Mouse (Mus musculus) small intestine, adult 2 months (tissue): ENCODE results near the gene Higd1b. TPM values are rescaled to one million over a fixed set of nuclear protein-coding genes. Genes with fewer than 3 reads are reported as not detected.

Experiments used
- H3K27ac ChIP-seq: fragments of 200-500 bp; 2 replicates; pipeline ENCODE4 v1.5.1; 2012; ENCODE audit warnings: low read depth, low read length, control low read depth, inconsistent platforms; ENCODE audit not compliant: insufficient read depth
- H3K27me3 ChIP-seq: fragments of 200-500 bp; 2 replicates; pipeline ENCODE4 v1.6.1; 2012; ENCODE audit warnings: mild to moderate bottlenecking, moderate library complexity, low read length, inconsistent platforms; ENCODE audit not compliant: control insufficient read depth, insufficient read depth
- H3K36me3 ChIP-seq: fragments of 200-500 bp; 2 replicates; pipeline ENCODE4 v1.6.1; 2012; ENCODE audit warnings: mild to moderate bottlenecking, low read length, control low read depth, inconsistent platforms; ENCODE audit not compliant: control insufficient read depth, insufficient read depth
- H3K4me1 ChIP-seq: fragments of 200-500 bp; 2 replicates; pipeline ENCODE4 v1.6.1; 2012; ENCODE audit warnings: low read length, inconsistent platforms, mixed read lengths; ENCODE audit not compliant: control insufficient read depth, insufficient read depth, insufficient read length
- H3K4me3 ChIP-seq: fragments of 200-500 bp; 2 replicates; pipeline ENCODE4 v1.5.1; 2012; ENCODE audit warnings: low read depth, mild to moderate bottlenecking, control low read depth, inconsistent platforms, low read length, moderate library complexity
- CTCF ChIP-seq: fragments of 200-500 bp; IDR thresholded peaks from 2 replicates; pipeline ENCODE4 v1.5.1; 2012; ENCODE audit warnings: low read depth, mild to moderate bottlenecking, control low read depth, inconsistent platforms, low read length, moderate library complexity, mixed read lengths; ENCODE audit not compliant: insufficient replicate concordance, insufficient read length; ENCODE audit errors: extremely low read depth
- POLR2A ChIP-seq: fragments of 200-500 bp; IDR thresholded peaks from 2 replicates; pipeline ENCODE4 v1.6.1; 2012; ENCODE audit warnings: low read depth, mild to moderate bottlenecking, control low read depth, inconsistent platforms, low read length, moderate library complexity
- WGBS: fragments of 180-500 bp; shearing (Covaris S2); methylation state at CpG from one replicate; pipeline ENCODE4 v1.1.7; 2018; 5-methylcytosine and 5-hydroxymethylcytosine counted together
- polyA plus RNA-seq: library from polyadenylated mRNA; depleted of rRNA; stranded (reverse); fragments of >200 nt; gene quantifications from 2 replicates; pipeline ENCODE4 v1.2.3, GENCODE M21; 2012

The Higd1b gene
- polyA plus RNA-seq, 1 experiment = not detected

DNA sequence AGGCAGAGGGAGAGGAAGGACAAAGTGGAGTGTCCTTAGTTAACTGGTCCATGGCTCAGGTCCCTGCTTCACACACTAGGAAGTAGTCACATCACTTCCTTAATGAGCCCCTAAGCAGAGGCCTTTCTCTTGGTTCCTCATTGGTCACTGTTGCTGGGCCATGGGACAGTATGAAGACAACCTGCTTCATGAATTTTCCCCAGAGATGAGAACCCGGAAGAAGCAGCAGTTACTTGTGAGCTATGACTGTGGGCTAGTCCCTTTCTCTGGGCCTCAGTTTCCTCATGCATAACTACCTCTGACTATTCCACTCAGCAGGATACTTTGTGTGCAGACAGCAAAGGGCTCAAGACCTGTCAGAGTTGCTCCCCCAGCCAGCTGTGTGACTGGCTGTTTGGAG is 1.7 kb downstream of the Higd1b start:
- WGBS = 89% methylated on average over 1 of the region's 1 CpGs
- Histone ChIP-seq H3K4me1 (no peaks in the 10 kb centered on the region), H3K4me3 (no peak overlapping the region), H3K27ac (no peak overlapping the region), H3K36me3 (peaks cover 38% of the 10 kb centered on the region), H3K27me3 (no peaks in the 10 kb centered on the region)
- TF ChIP-seq POLR2A (no peak), CTCF (no peak)

- Histone ChIP-seq H3K36me3 (peaks cover 43% of the 10 kb centered on the region), H3K4me1 (no peaks in the 10 kb centered on the region), H3K27me3 (no peaks in the 10 kb centered on the region), H3K4me3 (no peak overlapping the region), H3K27ac (no peak overlapping the region)
- TF ChIP-seq CTCF (no peak), POLR2A (no peak)
- 94% methylated on average over 2 of the region's 2 CpGs for WGBS
These were observed 2.5 kb downstream of the Higd1b start for GRCm38 (mm10) chr11:102838126-102838525.

GRCm38 (mm10) chr11:102838616-102839150 is 3.0 kb downstream of the Higd1b start:
- Histone ChIP-seq H3K4me3 (no peak overlapping the region), H3K27ac (no peak overlapping the region)

DNA sequence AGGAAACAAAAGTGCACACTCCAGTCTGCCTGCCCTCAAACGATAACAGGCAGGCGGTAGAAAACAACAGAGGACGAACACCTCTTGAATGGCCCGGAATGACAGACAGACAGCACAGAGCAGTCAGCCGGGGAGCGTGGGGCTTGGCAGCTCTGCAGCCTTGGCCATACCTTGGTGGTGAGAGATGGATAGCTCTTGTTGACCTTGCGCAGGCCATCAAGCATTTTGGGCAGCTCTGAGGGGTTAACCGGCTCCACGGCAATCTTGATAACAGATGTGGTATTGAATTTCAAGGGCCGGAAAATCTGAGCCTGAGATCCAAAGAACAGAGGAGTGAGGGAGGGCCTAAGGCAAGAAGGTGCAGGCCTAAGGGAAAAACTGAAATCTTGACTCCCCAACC is 10.3 kb downstream of the Higd1b start:
- Histone ChIP-seq H3K4me3 (no peak overlapping the region), H3K36me3 (peaks cover 70% of the 10 kb centered on the region), H3K4me1 (no peaks in the 10 kb centered on the region), H3K27me3 (no peaks in the 10 kb centered on the region), H3K27ac (no peak overlapping the region)
- WGBS = 89% methylated on average over 10 of the region's 10 CpGs
- TF ChIP-seq POLR2A = no peak
- no peak for TF ChIP-seq CTCF

More at GRCm38 (mm10) chr11:102838616-102839150, 3.0 kb downstream of the Higd1b start:
- 83% methylated on average over 9 of the region's 9 CpGs for WGBS
- Histone ChIP-seq H3K36me3 (peaks cover 48% of the 10 kb centered on the region), H3K4me1 (no peaks in the 10 kb centered on the region), H3K27me3 (no peaks in the 10 kb centered on the region)
- no peak for TF ChIP-seq CTCF
- no peak for TF ChIP-seq POLR2A

GRCm38 (mm10) chr11:102851883-102852282 is 16.2 kb downstream of the Higd1b start:
- TF ChIP-seq POLR2A = no peak
- TF ChIP-seq CTCF = peak; percentile 53; the same call in 1 of the 2 replicates
- H3K4me1 ChIP-seq = no peaks in the 10 kb centered on the region
- H3K4me3 ChIP-seq = no peak overlapping the region
- H3K27ac ChIP-seq = no peak overlapping the region
- 71% methylated on average over 5 of the region's 5 CpGs for WGBS
- H3K27me3 ChIP-seq = no peaks in the 10 kb centered on the region
- peaks cover 48% of the 10 kb centered on the region for H3K36me3 ChIP-seq

DNA sequence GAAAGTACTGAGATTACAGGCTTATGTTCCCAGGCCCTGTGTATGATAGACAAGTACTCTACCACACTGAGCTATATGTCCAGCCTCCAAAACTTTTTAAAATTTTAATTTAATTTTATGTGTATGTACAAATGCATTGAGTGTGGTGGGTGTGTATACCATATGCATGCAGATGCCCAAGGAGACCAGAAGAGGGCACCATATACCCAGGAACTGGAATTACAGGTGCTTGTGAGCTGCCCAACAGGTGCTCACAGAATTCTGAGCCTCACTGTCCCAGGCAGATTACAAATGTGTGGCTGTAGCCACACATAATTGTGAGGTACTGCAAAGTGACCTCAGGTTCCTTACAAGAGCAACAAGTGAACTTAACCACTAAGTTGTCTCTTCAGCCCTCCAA is 18.1 kb downstream of the Higd1b start:
- Histone ChIP-seq H3K4me1 (no peaks in the 10 kb centered on the region), H3K4me3 (no peak overlapping the region), H3K27ac (no peak overlapping the region), H3K27me3 (no peaks in the 10 kb centered on the region), H3K36me3 (peaks cover 41% of the 10 kb centered on the region)
- TF ChIP-seq CTCF = peak; percentile 13; the same call in 1 of the 2 replicates
- no peak for TF ChIP-seq POLR2A

- H3K36me3 ChIP-seq = peaks cover 46% of the 10 kb centered on the region
- 92% methylated on average over 6 of the region's 6 CpGs for WGBS
- no peak overlapping the region for H3K27ac ChIP-seq
- no peak overlapping the region for H3K4me3 ChIP-seq
- H3K27me3 ChIP-seq = no peaks in the 10 kb centered on the region
- no peaks in the 10 kb centered on the region for H3K4me1 ChIP-seq
- no peak for TF ChIP-seq CTCF
- TF ChIP-seq POLR2A = no peak
These were observed 20.3 kb downstream of the Higd1b start for GRCm38 (mm10) chr11:102855941-102856340.

DNA sequence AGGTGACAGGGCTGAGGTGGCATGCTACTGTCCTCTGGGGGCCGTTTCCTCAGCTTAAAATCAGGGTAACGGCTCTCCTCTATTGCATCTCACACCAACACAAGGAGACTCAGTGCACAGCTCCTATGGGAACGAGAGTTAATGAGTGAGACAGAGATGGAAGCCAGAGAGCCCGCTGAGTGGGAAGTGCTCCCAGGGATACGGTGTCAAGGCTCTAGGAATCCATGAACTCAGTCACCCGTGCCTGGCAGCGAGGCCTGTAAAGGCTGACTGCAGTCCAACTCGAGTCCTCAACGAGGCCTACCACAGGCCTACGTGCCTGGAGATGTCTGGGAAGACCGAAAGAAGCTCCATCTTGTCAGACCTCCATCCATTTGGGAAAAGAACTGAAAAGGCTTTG is 23.3 kb downstream of the Higd1b start:
- peaks cover 53% of the 10 kb centered on the region for H3K36me3 ChIP-seq
- H3K4me3 ChIP-seq = no peak overlapping the region
- 96% methylated on average over 11 of the region's 11 CpGs for WGBS

More for the DNA sequence above, 23.3 kb downstream of the Higd1b start:
- Histone ChIP-seq H3K27me3 (no peaks in the 10 kb centered on the region), H3K27ac (no peak overlapping the region), H3K4me1 (no peaks in the 10 kb centered on the region)
- TF ChIP-seq CTCF (no peak), POLR2A (no peak)
